Mouse (Mus musculus) neural tube, embryonic 15.5 days (tissue): Measurements from ENCODE around the gene Krtap1-5. TPM values are rescaled to one million over a fixed set of nuclear protein-coding genes. Genes with fewer than 3 reads are reported as not detected.

Source experiments
- polyA plus RNA-seq: library from polyadenylated mRNA; unstranded; fragments of >200 nt; fragmentation: Nextera tagmentation; extraction: Ambion mirVana; gene quantifications from 2 replicates; pipeline ENCODE4 v1.2.1, GENCODE M21; 2015

Gene Krtap1-5
- polyA plus RNA-seq, 1 experiment from 2014 or later = not detected

Other genes starting within 250 kb of the Krtap1-5 start
- gene Krt26, start 243.1 kb downstream of the Krtap1-5 start, polyA plus RNA-seq = 0.19 and 0.26 TPM in 2 replicates
- 0.19 and 0.33 TPM in 2 replicates for gene Krt27, start 229.9 kb downstream of the Krtap1-5 start, polyA plus RNA-seq
- gene Krt28, start 206.1 kb downstream of the Krtap1-5 start, polyA plus RNA-seq = 0.36 and 0.50 TPM in 2 replicates
- gene Krt10, start 191.7 kb downstream of the Krtap1-5 start, polyA plus RNA-seq = 31.6 and 31.8 TPM in 2 replicates
- 0.11 and 0.12 TPM in 2 replicates for gene Krt12, start 158.8 kb downstream of the Krtap1-5 start, polyA plus RNA-seq
- gene Krt20, start 142.9 kb downstream of the Krtap1-5 start, polyA plus RNA-seq = 0.08 and 5.4 TPM in 2 replicates
- 0.15 and 0.93 TPM in 2 replicates for gene Krt23, start 87.9 kb downstream of the Krtap1-5 start, polyA plus RNA-seq
- gene Krt39, start 59.7 kb downstream of the Krtap1-5 start, polyA plus RNA-seq = not detected in 2 replicates
- gene Krt40, start 37.9 kb downstream of the Krtap1-5 start, polyA plus RNA-seq = not detected in 2 replicates
- not detected in 2 replicates for gene Krtap3-3, start 30.2 kb downstream of the Krtap1-5 start, polyA plus RNA-seq
- not detected in 2 replicates for gene Krtap3-2, start 24.2 kb downstream of the Krtap1-5 start, polyA plus RNA-seq
- gene Gm11939, start 21.6 kb downstream of the Krtap1-5 start, polyA plus RNA-seq = not detected in 2 replicates
- 0.43 TPM in 1 of 2 replicates, not detected in the other for gene Krtap3-1, start 14.4 kb downstream of the Krtap1-5 start, polyA plus RNA-seq
- gene Krtap1-4, start 2.6 kb upstream of the Krtap1-5 start, polyA plus RNA-seq = not detected in 2 replicates
- gene Krtap1-3, start 10.3 kb upstream of the Krtap1-5 start, polyA plus RNA-seq = not detected in 2 replicates
- gene Krtap9-3, start 17.1 kb upstream of the Krtap1-5 start, polyA plus RNA-seq = not detected in 2 replicates
- not detected in 2 replicates for gene Gm11938, start 22.3 kb upstream of the Krtap1-5 start, polyA plus RNA-seq
- gene Gm11937, start 29.2 kb upstream of the Krtap1-5 start, polyA plus RNA-seq = not detected in 2 replicates
- not detected in 2 replicates for gene Krtap2-4, start 33.8 kb upstream of the Krtap1-5 start, polyA plus RNA-seq
- not detected in 2 replicates for gene Gm11562, start 39.4 kb upstream of the Krtap1-5 start, polyA plus RNA-seq
- gene Krtap4-1, start 47.2 kb upstream of the Krtap1-5 start, polyA plus RNA-seq = not detected in 2 replicates
- not detected in 2 replicates for gene Krtap4-2, start 54.1 kb upstream of the Krtap1-5 start, polyA plus RNA-seq
- not detected in 2 replicates for gene Krtap4-7, start 63.1 kb upstream of the Krtap1-5 start, polyA plus RNA-seq
- not detected in 2 replicates for gene Gm11555, start 69.2 kb upstream of the Krtap1-5 start, polyA plus RNA-seq
- gene Gm11563, start 77.9 kb upstream of the Krtap1-5 start, polyA plus RNA-seq = not detected in 2 replicates
- not detected in 2 replicates for gene Krtap4-6, start 84.9 kb upstream of the Krtap1-5 start, polyA plus RNA-seq
- gene Gm14190, start 109.7 kb upstream of the Krtap1-5 start, polyA plus RNA-seq = not detected in 2 replicates
- not detected in 2 replicates for gene Gm14180, start 153.3 kb upstream of the Krtap1-5 start, polyA plus RNA-seq
- gene Gm11595, start 191.9 kb upstream of the Krtap1-5 start, polyA plus RNA-seq = not detected in 2 replicates
- gene Krtap4-8, start 199.7 kb upstream of the Krtap1-5 start, polyA plus RNA-seq = not detected in 2 replicates
- not detected in 2 replicates for gene Krtap4-9, start 204.2 kb upstream of the Krtap1-5 start, polyA plus RNA-seq
- not detected in 2 replicates for gene Gm11596, start 212.5 kb upstream of the Krtap1-5 start, polyA plus RNA-seq
- gene Gm11569, start 217.9 kb upstream of the Krtap1-5 start, polyA plus RNA-seq = not detected in 2 replicates
- not detected in 2 replicates for gene Gm11554, start 223.4 kb upstream of the Krtap1-5 start, polyA plus RNA-seq
- gene Krtap4-13, start 228.9 kb upstream of the Krtap1-5 start, polyA plus RNA-seq = not detected in 2 replicates
- gene Gm11564, start 234.7 kb upstream of the Krtap1-5 start, polyA plus RNA-seq = not detected in 2 replicates